Mouse (Mus musculus) spleen, postnatal 14 days (tissue): ENCODE data around the gene Dlgap4.

Source experiments
- DNase-seq, 2 experiments: peaks; one replicate each; pipeline ENCODE4 v3.0.0; 2021 to 2022; ENCODE audit warnings: low spot score in 2 of 2

Gene Dlgap4

DNA sequence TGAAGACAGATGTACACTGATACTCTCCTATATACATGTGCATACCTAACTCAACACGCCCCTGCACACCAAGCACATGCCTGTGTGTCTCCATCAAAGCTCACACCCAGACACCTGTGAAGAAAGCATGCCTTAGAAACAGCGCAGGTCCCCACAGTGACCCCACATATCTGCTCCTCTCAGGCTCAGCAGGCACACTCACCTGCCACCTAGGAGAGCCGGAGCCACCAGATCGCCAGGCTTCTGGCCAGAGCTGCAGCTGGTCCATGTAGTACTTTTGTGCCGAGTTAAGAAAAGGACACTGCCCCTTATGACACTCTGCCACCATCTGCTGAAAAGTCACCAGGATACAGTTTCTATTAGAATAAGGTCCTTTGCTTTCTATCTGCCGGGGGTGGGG lies 103.2 kb downstream of the Dlgap4 start:
- no peak for DNase-seq

DNA sequence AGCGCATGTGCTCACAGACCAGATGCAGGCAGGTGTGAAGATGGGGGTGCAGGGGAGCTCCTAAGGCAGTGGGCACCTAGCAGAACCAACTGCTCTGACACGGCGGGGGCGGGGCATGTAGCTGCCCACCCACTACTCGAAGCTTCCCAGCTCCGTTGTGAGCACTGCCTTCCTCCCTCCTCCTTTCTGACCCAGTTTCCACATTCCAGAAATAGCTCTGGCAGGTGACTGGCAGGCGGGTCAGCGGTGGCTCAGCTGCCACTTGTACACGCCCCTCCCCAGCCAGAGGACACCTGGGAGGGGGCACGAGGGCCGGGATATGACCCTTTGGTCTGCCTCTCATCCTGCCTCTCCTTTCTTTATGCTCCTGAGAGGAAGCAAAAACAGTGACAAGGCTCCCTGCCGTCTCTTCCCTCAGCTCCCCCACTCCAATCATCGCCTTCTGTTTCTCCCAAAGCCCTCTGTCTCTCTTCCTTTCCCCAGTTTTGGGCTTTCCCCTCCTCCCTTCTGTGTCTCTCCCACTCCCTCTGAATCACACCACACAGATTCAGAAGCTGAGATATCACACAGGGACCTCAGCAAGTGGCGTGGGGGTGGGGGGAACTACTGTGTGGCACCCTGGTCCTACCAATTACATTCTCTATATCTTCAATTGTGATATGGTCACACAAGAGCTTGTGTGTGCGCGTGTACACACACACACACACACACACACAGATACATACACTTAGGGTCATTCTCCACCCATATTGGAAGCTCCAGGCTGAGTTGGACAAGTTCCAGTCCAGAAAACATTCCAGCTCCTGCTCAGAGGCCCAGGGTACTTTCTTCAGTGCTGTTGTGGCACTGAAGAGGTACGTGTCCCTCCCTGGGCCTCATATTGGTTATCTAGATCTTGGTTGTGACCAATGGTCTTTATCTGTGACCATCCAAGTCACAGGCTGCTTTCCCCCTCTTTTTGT lies 104.1 kb downstream of the Dlgap4 start:
- no peak for DNase-seq

DNA sequence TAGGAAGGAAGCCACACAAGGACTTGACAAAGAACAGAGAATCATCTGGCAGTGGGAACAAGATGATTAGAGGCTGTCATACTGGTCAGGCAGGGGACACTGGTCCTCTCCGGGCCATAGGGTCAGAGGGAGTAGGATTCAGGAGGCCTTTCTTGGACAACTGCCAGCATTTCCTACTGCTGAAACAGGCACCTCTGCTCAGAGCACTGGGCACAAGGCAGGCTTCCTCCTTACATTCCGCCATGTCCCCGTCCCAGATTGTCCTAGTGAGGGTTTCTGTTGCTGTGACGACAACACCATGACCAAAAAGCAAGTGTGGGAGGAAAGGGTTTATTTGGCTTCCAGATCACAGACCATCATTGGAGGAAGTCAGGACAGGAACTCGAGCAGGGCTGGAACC lies 105.3 kb downstream of the Dlgap4 start:
- no peak for DNase-seq

DNA sequence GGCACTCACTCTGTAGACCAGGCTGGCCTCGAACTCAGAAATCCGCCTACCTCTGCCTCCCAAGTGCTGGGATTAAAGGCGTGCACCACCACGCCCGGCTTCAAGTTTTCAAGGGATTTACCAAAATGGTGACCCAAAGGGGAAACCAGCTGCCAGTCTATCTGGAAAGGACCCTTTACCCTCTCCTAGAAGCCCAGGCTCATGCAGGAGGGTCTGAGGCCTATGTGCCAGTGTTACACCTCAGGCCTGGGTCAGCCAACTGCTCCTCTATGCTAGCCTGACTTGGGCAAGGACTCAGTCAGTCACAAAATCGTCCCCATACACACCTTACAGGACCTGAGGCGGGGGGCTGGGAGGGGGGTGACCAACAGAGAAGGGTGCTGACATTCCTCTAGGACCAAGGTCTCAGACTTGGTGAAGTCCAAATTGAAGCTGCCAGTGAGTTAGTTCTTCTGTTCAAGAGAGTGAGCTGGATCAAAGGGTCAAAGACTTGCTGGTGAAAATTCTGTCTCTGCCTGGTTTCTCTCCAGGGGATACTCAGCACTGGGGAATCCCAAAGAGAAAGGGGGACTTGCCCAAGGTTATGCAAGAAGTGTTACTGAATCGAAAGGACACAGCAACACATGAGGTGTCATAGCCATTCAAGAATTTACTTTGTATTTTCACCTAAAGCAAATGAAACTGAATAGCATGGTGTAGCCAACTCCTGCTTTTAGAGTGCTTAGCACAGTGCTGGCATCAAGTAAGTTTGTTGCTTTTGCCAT lies 106.2 kb downstream of the Dlgap4 start:
- DNase-seq: no peak

DNA sequence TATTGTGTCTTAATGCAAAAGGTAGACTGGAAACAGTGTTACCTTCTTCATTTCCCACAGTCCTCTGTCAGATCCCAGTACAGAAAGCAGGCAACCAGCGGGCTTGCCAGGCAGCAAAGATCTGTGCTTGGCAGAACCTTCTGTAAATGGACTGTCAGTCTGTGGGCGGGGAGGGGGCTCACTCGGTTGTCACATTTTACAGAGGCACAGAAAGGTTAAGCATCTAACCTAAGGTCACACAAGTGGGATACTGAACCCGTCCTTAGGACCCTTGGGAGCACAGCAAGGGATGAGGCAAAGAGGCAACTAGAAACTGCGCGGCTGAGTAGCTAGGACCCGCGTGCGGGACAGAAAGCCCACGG lies 106.8 kb downstream of the Dlgap4 start:
- DNase-seq: peak in 1 of 2 experiments; percentile 26

DNA sequence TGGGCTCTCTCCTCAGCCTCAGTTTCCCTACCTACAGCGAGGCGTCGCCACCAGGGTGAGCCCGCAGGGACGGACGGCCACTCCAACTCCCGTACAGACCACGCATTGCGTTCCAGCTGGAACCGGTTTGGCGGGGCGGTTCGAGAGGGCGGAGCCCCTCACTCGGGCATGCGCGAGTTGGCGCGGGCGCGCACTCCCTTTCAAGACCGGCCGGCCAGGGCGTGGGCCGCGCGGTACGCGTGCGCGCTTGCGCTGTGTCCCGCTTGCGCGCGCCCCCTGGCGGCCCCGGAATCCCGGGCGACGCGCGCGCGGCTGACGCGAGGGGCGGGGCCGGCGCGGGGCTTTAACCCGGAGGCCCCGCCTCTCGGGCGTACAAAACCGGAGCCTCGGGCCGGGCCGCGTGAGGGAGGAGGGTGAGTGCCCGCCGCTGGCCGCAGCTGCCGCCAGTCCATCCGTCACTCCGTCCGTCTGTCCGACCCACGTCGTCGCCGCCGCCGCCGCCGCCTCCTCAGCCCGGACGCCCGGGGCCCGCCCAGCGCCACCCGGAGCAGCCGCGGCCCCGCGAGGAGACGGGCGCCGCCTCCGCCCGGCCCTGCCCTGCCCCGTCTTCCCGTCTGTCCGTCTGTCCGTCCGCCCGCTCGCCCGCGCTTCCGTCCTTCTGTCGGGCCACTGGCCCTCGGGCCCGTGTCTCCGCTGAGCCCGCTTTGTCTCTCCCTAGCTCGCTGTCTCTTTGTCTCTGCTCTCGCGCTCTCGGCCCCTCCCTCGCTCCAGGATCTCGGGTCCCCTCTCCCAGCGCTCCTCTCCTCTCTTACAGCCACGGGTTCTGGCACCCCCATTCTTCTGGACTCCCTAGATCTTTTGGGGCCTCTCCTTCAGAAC lies 107.4 kb downstream of the Dlgap4 start:
- peak; percentile 86 to 91 for DNase-seq

DNA sequence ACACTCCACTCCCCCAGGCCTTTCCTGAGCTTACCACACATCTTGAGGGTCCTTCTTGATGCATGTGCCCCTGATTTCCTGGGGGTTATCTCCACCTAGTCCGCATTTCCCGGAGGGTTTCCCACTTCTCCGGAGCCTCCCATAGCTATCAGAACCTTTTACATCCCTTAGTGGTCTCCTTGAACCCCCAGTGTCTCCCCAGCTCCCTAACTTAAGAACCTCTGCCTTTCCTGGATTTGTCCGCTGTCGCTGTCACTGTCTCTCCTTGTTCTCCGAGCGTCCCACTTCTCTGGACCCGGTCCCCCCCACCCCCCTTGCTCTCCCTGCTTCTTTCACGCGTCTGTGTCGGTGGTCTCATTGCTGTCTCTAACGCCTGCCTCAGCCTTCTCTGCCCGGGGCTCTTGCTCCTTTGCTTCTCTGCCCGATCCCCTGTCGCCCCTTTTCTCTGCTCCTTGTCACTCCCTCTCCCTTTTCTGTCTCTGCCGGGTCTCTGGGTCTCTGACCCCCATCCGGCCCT lies 108.1 kb downstream of the Dlgap4 start:
- no peak for DNase-seq

DNA sequence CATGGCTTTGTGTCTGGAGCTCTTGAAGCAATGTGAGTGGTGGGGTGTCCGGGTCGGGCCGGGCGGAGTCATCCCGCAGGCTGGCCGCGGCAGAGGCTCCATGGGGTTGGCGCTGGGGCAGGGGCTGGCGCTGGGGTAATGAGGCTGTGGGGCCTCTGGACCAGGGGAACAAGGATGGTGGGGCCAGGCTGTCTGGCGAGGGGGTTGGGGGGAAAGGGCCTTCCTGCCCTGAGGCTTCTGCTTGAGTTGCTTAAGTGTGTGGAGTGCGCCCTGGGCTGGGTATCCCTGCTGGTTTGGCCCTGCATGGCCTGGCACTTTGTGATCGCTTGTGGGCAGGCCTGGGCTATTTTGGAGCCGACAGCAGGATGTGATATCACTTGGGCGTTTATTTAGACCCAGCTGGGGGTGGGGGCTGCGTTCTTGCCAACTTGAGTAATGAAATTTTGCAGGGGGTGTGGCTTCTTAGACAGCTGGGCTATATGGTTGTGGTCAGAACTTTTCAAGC lies 108.6 kb downstream of the Dlgap4 start:
- peak in 1 of 2 experiments; percentile 28 for DNase-seq

DNA sequence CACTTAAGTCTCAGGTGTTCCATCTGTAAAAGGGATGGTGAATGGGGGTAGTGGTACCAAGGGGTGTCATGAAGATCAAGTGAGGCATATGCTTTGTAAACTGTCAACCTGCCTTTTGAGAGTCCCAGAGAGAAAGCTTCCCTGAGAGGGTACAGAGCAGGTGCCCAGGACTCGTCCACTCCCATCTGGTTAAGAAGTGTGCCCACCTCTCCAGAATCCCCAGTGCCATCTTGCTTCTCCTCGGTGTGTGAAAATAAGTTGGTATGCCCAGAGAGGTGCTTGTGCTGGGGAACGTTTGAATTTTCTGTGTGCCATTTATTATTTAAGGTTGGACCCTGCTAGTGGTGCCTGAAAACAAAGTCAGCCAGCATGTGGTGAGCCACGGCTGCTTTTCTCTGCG lies 109.2 kb downstream of the Dlgap4 start:
- no peak for DNase-seq

DNA sequence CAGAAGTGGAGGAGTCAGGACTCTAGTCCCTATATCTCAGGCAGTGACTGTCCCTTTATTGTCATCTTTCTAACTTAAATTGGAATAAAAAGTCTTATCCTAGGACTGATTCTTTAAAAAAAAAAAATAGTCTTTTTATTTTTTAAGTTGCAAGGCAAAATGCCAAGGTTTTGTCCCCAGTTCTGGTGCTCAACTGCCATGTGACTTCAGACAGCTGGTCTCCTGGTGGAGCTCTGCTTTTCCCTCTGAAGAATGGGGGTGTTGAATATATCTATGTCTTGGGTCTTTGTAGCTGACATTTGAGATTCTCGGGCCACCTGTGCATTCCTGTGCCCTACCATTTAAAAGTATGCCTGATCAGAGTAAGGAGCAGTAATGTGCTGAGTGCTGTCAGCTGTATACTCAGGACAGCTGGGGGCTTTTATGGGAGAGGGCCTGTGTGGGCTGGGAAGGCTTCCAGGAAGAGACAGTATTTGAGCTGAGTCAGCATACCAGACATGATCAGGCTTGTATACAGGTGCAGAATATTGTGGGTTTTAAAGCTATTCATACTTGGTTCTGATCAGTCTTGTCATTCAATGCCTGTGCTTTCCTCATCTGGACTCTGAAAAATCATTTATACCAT lies 110.5 kb downstream of the Dlgap4 start:
- DNase-seq: no peak

DNA sequence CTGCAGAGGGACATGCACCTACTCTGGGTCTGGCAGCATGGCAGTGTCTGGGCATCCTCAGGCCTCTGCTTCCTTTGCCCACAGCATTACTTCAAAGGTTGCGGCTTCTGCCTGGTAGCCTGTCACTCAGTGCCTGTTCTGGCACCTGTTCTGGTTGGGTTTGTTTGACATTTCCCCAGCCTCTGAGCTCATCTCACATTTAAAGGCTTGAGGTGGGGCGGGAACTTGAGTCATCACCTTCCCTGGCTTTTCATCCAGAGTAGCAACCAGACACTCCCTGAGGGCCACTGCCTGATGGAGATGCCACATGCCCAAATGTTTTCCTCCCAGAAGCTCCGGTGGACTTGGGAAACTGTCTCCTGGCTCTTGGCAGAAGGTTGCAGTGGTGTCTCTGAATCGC lies 111.4 kb downstream of the Dlgap4 start:
- no peak for DNase-seq

DNA sequence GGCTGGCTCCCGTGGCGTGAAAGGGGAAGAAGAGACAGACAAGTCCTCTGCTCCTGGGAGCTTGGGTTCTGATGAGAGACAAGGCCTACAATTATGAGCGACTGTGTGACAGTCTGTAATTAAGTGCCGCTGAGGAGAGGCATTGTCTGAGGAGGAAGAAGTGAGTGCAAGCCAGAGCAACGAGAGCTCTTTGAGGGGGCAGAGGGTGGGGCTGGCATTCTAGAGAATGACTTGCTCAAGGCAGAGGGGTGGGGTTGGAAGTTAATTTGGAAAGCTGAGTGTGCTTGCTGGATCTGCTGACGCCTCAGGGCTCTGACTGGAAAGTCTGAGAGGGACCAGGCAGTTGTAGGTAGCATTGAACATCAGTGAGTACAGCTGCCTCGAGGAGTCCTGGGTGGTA lies 112.8 kb downstream of the Dlgap4 start:
- no peak for DNase-seq

DNA sequence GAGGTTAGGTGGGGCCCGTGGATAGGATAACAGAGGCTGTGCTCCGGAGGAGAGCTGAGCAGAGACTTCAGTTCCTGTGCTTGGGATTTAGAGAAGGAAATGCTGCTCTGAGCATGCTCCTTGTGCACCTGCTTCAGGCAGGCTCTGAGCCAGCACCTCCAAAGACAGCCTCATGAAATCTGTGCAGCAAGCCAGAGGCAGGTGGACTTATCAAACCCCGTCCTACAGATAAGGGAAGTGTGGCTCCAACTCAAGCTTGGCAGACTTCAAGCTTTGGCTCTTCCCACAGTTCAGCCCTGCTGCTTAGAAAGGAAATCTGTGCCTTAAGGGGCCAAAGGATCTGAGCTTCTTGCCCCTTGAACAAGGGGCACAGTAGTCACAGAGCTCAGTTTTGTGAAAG lies 113.4 kb downstream of the Dlgap4 start:
- DNase-seq: no peak

DNA sequence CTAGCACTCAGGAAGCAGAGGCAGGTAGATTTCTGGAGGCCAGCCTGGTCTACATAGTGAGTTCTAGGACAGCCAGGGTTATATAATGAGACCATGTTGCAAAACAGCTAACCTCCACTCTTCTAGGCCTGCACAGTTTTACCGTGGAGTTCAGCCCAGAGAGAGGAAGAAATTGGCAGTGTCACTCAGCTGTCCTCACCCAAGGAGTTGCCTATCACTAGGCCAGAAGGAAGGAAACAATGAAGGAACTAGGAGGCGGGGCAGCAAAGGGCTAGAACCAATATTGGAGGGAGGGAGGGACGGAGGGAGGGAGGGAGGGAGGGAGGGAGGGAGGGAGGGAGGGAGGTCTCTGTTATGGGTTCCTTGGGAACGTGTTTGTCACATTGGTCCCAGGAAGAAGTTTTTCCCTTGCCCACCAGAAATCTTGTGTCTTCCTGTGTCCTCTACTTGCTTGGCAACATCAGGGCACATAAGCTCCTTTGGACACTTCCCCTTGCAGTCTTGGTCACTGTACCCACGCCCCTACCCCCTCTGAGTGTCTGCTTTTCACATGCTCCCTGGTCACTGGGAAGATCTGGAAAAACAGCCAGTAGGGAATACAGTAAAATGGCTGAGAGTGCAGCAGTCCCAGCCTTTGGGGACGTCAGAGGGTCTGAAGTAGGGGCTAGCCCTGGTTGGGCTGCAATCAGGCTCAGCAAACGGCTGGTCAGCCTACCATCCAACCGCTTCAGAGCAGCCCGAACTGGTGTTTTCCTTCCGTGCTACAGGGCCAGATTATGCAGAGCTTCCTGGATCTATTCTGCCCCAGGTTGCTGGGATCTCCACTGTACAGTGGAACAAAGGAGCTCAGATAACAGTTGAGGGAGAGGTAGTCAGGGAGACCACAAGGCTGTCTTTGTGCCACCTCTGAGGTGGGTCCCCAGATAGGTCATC lies 116.3 kb downstream of the Dlgap4 start:
- DNase-seq: no peak

DNA sequence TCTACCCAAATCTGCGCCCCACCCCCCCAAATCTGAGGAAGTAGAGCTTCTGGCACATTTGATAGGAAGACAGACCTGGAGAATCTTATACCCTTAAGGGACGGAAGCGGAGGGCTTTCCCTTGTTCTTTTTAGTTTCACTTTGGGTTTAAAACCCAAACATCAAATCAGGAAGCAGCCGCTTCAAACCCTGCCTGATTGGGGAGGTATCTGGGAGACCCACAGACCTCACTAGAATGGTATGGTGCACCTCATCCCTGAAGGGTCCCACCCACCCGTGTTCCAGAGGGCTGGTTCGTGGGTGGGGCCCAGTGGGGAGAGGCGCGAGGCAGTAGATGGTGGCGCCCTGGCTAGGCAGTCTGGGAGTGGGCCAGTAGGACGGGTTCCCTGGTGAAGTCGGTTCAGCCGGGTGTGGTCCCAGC lies 117.0 kb downstream of the Dlgap4 start:
- DNase-seq: peak in 1 of 2 experiments; percentile 27

DNA sequence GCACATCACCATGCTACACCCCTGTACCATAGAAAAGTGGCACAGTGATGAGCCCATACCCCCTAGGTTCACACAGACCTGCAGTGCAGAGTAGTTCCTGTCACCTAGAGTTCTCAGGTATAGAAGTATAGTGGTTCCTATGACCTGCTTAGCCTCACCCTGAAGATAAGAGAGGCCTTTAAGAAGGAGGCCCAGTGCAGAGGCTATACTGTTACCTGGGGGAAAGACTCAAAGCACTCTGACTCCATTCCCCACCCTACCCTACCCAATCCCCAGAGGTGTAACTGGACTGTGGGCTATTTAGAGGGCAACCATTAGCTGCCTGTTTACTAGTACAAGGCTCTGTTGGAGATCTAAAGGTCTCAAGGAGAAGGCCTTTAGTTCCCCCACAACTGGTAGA lies 118.1 kb downstream of the Dlgap4 start:
- no peak for DNase-seq

DNA sequence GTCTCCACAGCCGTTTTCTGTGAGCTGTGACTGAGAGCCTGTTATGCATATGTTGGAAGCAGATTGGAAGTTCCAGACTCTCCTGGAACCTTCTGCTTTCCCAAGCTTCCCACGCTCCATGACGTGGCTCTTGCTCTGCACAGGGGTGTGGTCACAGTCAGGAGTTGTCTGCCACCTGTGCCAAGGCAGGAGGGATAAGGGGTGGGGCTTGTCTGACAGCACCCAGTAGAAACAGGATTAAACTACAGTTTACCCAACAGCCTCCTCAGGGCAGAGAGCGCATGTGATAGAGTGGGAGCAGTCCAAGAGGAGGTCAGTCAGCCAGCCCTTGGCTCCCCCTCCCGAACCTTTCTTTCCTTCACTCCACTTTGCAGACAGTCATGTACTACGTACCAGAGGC lies 118.6 kb downstream of the Dlgap4 start:
- DNase-seq: no peak

DNA sequence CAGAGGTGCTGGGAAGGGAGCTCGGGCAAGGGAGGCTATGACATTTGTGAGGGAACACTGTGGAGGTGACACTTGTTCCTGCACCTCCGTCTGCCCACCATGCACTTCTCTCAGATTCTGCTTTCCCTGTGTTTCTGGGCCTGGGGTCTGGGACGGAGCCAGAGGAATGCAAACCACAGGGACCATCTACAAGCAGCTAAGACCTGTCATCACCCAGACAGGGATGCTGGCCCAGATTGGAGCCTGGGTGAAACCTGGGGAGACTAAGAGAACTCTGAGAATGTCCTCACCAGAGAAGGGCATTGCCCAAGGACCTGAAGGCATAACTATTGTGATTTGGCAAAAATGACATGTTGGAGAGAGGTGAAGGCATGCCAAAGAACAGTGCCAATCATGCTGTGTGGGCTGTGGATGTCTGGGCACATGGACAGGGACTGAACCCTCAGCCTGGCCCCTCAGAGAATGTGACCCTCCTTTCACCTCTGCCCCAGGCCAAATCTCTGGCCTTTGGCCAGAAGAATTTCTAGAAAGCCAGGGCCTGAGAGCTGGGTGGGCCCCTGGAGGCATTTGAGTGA lies 122.3 kb downstream of the Dlgap4 start:
- no peak for DNase-seq

DNA sequence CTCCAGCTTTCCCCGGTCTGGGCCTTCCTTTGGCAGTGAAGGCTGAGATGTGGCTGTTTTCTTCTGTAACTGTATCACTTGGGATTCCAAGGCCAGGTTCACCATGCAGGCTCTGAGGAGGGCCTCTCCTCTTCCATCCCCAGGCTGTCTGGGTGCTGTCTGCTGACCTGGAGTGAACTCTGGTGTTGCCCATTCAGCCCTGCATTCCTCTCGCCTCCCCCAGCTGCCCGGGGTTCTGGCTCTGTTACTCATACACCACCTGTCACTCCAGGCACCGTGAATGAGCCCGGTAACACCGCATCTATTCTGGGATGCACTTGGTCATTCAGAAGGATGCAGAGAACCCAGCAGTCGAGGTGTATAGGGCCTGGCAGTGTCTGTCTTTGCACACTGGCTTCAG lies 123.3 kb downstream of the Dlgap4 start:
- no peak for DNase-seq

DNA sequence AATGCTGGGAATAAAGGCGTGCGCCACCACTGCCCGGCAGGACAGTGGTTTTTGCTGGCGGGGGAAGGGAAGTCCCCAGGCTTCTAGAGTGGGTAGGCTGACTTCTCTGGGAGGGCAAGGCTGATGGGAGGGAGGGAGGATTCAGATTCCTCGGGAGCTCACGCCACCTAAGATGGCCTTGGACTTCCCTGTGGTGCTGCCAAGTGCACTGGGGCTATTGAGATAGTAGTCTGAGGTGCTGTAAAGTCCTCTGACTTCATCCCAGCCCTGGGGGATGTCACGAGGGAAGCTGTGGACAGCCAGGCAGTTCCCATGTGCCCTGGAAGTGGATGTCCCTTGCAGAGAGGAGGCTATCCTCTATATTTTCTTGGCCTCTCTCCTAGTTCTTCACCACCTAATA lies 124.5 kb downstream of the Dlgap4 start:
- DNase-seq: no peak
